Mouse (Mus musculus) liver, adult (tissue): ENCODE data around the gene Svopl.

Source experiments
- GATA4 ChIP-seq: IDR thresholded peaks from 2 replicates; pipeline ENCODE4 v1.6.1; 2014; ENCODE audit warnings: mild to moderate bottlenecking, low read length; ENCODE audit not compliant: insufficient replicate concordance

Gene Svopl

DNA sequence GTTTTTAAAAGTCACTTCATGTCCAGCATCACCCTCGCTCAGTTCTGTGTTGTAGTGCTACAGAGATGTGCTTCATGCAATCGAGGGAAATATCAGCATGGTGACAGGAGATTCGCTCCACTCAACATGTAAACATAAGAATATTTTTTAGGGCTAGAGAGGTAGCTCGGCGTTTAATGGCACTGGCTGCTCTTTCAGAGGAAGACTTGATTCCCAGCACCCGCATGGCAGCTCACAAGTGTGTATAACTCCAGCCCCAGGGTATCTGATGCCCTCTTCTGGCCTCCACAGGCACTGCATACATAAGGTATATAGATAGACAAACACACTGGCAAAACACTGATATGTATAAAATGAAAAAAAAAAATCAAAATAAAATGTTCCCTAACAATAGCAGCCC lies 2.8 kb upstream of the Svopl start:
- no peak for TF ChIP-seq GATA4

GRCm38 (mm10) chr6:38048800-38049561 lies 2.2 kb upstream of the Svopl start:
- no peak for TF ChIP-seq GATA4

GRCm38 (mm10) chr6:38048003-38048402 lies 1.2 kb upstream of the Svopl start:
- TF ChIP-seq GATA4 = no peak

DNA sequence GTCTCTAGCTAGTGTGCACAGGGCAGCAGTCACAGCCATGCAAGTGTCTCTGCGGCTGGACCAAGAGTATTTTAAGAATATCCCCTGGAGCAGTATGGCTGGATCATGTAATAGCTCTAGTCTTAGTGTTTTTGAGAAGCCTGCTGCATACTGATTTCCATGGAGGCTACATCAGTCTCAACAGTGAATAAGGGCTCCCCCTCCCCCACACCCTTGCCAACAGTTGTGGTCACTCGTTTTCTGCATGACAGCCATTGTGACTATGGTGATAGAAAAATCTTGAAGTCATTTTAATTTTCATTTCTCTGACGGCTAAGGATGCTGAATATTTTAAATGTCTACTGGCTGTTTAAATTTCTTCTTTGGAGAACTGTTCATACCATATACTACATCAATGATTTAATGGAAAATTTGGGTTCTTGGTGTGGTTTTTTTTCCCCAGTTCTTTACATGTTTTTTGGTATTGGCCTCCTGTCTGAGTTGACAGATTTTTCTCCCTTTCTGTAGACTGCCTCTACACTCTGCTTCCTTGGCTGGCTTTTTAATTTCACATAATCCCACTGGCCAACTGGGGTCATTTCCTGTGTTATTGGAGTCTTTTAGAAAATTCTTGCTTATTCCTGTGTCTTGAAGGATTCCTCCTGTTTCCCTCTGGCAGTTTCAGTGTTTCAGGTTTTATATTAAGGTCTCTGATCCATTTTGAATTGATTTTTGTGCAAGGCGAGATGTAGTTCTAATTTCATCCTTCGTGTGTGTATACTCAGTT lies 13.8 kb downstream of the Svopl start:
- no peak for TF ChIP-seq GATA4

DNA sequence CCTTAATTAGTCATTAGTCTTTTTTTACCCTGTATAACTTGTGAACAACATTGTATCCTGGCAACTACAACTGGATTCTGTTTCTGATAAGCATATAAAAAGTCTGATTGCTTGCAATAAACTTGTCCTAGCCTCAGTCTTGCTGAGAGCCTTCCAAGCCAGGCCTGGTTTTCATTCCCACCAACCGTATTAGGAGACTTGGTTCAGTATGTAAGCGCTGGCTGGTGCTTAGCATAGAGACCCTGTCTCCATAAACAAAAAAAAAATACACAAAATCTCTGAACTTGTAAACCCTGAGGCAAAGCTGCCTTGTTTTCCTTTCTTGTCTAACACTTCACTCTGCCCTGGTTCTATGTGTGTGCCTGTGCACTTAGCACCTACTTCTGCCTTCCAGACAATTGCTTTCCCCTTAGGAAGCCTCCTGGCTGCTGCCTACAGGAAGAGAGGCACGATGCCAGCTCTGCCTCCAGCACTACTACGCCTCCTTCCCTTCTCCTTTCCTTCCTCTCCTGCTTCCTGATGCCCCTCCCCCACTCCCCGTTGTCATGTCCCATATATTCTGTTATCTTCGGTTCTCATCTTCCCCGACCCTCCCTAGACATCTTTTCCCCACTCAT lies 14.8 kb downstream of the Svopl start:
- peak; percentile 48; the same call in 1 of the 2 replicates for TF ChIP-seq GATA4

DNA sequence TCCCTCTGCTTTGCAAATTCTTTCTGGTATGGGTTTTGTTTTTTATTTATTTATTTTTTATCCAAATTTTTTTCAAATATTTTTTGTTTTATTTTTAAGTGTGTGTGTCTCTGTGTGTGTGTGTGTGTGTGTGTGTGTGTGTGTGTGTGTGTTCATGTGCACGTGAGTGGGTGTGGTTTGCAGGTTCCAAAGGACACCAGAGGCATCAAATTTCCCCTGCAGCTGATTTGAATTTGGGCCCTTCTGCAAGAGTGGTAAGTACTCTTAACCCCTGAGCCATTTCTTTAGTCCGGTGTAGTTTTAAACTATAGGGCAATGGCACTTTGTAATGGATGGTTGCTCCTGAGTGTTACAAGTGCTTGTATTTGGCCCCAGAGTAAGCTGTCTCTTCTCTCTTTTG lies 18.6 kb downstream of the Svopl start:
- TF ChIP-seq GATA4 = no peak

DNA sequence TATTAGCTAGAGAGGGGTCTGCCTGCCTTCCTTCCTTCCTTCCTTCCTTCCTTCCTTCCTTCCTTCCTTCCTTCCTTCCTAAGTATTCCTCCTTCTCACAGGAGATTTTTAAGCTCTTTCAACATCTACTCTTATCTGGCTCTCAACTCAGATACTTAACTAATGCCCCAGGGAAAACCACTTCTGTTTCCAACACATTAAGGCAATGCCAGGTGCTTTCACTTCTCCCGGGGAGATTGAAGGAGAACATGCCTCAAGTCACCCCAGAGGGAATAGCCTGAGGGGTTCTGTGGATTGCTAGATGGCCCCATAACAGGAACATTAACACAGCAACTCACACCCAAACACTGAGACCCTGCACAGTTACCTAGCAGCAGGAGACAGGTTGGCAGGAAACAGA lies 19.0 kb downstream of the Svopl start:
- TF ChIP-seq GATA4 = no peak

- no peak for TF ChIP-seq GATA4
Observed at GRCm38 (mm10) chr6:38023284-38023683, 23.5 kb downstream of the Svopl start.

- no peak for TF ChIP-seq GATA4
Observed at GRCm38 (mm10) chr6:38021406-38021805, 25.4 kb downstream of the Svopl start.

- no peak for TF ChIP-seq GATA4
Observed at GRCm38 (mm10) chr6:38012829-38013228, 34.0 kb downstream of the Svopl start.

- no peak for TF ChIP-seq GATA4
Observed at GRCm38 (mm10) chr6:38007459-38007858, 39.3 kb downstream of the Svopl start.

DNA sequence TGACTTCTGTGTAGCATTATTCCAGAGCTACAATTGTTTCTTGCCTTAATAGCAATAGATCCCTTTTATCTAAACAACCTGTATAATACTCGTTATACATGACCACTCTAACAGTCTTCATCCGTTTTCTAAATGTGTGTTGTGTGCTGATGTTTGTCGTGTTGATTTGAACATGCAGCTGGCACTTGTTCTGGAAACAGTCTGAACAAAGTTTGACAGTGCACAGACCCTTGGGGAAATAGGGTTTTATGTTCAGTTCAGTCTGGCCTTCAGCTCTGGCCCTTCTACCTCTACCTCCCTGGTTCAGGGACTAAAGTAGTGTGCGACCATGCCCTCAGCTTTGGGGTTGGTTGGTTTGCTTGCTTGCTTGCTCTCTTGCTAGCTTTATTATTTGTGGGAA lies 79.4 kb downstream of the Svopl start:
- TF ChIP-seq GATA4 = no peak

- TF ChIP-seq GATA4 = no peak
Observed at GRCm38 (mm10) chr6:37951306-37951705, 95.5 kb downstream of the Svopl start.

- TF ChIP-seq GATA4 = no peak
Observed at GRCm38 (mm10) chr6:37936498-37936897, 110.3 kb downstream of the Svopl start.
